Mouse (Mus musculus) liver, adult 10 weeks (tissue): Measurements from ENCODE around the gene Ccdc186. TPM values are rescaled to one million over a fixed set of nuclear protein-coding genes. Genes with fewer than 3 reads are reported as not detected.

Experiments
- polyA plus RNA-seq: library from polyadenylated mRNA; stranded (reverse); fragments of 350-450 nt; fragmentation: Illumina TruSeq; extraction: RNeasy Lipid Tissue Mini Kit (QIAGEN cat#74804); gene quantifications from one replicate; pipeline ENCODE4 v1.2.3, GENCODE M21; 2014; ENCODE audit warnings: low read depth, low replicate concordance

Ccdc186 gene
- polyA plus RNA-seq: 7.3 TPM

DNA sequence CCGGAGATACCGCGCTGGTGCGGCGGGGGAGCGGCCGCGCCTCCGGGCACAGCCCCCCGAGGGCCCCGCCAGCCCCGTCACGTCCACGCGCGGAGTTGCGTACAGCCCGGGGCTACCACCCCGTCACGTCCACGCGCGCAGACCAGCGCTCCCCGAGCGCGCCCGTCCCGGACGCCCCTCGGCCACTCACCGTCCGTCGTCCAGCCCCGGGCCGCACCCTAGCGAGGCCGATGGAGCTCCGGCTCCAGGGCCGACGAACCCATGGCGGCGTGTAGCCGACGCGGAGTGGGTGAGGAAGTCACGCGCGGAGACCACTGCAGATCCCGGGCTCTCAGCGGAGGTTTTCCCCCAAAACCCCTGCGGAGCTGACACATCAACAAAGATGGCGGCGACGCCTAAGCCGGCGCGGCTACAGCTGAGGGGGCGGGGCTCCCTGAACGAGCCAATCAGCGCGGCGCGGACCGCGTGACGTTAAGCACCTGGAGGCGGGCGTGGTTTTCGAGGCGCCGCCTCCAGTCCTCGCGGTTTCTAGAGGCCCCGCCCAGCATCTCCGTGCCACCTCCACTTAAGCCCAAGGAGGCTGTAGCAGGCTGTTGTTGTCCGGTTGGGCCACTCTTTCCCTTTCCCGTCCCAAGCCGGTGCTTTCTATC lies at the start of gene Ccdc186:
Gene Ccdc186 (minus strand): TSS at position 393 of the 650 bp plus-strand sequence.

DNA sequence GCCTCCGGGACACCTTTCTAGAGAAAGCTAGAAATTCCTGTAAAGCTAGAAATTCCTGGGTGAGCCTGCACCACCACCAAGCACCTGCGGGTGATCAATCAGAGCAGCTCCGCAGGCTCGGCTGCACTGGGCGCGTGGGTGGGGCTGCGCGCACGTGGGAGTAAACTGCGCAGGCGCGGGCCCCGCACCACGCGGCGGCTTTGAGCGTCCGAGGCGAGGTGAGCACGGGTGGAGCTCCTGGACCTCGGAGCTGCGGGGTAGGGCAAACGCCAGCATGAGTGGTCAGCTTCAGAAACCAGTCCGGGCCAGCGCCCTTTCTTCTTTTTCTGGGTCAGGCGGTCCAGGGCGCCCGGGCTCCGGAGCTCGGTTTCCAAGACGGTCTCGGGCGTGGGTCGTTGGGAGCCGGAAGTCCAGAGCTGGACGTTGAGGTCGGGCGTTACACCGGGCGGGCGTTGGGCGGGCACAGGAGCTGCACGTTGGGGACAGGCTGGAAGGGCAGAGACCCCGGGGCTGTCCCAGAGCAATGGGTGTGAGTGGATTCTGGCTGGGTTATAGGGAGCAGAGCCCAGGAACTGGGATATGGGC lies 4.1 kb upstream of the Ccdc186 start, which contains the start of gene Tdrd1:
Gene Tdrd1 (plus strand): TSS at position 163 of the 585 bp plus-strand sequence.

Other genes with a start within 250 kb of the Ccdc186 start
- 0.32 TPM for gene Adrb1, start 100.0 kb downstream of the Ccdc186 start, polyA plus RNA-seq
- gene Tdrd1, start 4.0 kb upstream of the Ccdc186 start, polyA plus RNA-seq: not detected
- not detected for gene Vwa2, start 52.1 kb upstream of the Ccdc186 start, polyA plus RNA-seq
- 0.69 TPM for gene Afap1l2, start 186.0 kb upstream of the Ccdc186 start, polyA plus RNA-seq